Mouse (Mus musculus): ENCODE data around the gene Gm13090. TPM values are rescaled to one million over a fixed set of nuclear protein-coding genes. Genes with fewer than 3 reads are reported as not detected.

The Gm13090 gene
- not detected in 2 replicates for total RNA-seq (2021)
- long read RNA-seq, experiment 1, result 0 reads
- long read RNA-seq, experiment 2, result 0 reads

- DNase-seq, result no peak
Observed at GRCm38 (mm10) chr4:151089270-151089669, at the start of gene Gm13090. Gm13090 (plus strand) TSS chr4:151089570.

- no peak for DNase-seq
Observed at GRCm38 (mm10) chr4:151041506-151041905, 47.9 kb upstream of the Gm13090 start.

GRCm38 (mm10) chr4:151043281-151043680, 46.1 kb upstream of the Gm13090 start:
- peak; percentile 56 for DNase-seq

DNA sequence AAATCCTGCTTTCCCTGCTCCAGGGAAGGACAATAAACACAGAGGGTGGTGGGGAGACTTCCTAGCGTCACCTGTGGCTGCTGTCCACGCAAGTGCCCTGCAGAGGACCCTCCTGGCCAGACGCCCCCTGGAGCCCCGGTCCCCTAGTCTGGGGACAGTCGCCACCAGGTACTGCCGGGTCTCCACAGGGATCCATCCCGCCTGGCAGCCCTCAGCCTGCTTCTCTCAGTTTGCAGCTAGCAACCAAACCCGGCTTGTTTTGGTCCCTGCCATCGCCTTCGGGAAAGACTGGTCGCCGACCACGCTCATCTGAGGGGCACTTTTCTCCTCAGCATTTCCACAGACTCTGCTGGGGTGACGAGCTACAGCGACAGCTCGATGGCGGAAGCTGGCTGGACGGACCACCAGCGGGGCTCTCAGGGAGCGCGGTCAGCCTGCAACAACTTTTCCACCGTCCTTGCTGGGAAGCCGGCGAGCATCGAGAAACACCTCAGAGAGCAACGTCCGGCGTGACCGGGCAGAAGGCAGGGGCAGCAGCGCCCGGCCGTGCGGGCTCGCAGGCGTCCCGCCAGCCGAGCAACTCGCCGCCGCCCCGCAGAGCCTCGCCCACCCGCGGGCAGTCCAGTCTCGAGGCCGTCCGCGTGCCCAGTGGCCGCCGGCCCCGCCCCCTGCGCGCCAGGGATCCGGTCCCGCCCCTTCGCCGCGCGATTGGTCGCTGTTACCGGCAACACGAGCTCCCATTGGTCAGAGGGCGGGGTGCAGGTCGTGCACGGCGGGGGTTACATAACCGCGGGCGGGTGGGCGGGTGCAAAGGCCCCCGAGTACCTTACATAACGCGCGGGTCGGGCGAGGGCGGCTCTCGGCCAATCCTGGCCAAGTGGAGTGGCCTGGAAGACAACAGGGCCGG, 45.1 kb upstream of the Gm13090 start, which contains the start of gene Per3:
TSS of gene Per3 (minus strand) at position 629 of the 907 bp plus-strand sequence.
- DNase-seq, result peak; percentile 99

- no peak for DNase-seq
Observed at GRCm38 (mm10) chr4:151044944-151045570, 44.3 kb upstream of the Gm13090 start.

DNA sequence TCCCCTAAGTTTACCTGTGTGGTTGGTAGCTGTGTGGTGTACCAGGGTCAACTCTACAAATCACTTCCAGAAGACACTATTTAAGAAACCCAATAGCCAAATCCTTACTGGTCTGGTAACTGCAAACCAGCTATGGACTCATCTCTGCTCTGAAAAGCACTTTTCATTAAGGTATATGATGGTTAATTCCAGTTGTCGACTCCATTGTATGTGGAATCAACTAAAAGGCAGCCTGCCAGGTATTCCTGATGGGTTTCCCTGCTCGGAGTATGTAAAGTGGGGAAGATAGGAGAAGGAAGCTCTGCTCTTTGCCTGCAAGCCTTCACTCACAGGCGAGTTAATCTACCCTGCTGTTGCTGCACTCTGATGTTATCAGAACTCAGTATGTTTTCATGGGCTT, 42.8 kb upstream of the Gm13090 start:
- no peak for DNase-seq

- DNase-seq, result no peak
Observed at GRCm38 (mm10) chr4:151051162-151051561, 38.2 kb upstream of the Gm13090 start.

- DNase-seq, result peak; percentile 100
Observed at GRCm38 (mm10) chr4:151057347-151058321, 31.7 kb upstream of the Gm13090 start, which contains the start of gene Vamp3. Vamp3 (minus strand) TSS chr4:151057963.

DNA sequence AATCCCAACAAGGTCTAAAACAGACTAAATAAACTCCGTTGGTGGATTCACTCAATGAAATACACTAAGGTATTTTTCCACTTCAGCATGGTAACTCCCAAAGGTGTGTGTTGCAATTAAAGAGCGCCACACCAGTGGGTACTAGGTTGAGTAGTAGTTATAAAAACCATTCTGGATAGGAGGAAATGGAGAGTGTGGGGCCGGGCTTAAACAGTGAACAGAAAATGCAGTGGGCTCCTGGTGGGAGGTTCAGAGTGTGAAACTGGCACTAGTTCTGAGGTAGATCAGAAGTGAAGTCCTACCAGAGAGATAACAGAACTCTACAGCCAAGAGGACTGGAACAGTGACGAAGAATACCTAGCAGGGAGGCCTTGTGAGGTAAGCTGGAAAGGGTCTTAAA, 30.7 kb upstream of the Gm13090 start:
- DNase-seq, result no peak

GRCm38 (mm10) chr4:151059566-151059965, 29.8 kb upstream of the Gm13090 start:
- DNase-seq, result no peak

DNA sequence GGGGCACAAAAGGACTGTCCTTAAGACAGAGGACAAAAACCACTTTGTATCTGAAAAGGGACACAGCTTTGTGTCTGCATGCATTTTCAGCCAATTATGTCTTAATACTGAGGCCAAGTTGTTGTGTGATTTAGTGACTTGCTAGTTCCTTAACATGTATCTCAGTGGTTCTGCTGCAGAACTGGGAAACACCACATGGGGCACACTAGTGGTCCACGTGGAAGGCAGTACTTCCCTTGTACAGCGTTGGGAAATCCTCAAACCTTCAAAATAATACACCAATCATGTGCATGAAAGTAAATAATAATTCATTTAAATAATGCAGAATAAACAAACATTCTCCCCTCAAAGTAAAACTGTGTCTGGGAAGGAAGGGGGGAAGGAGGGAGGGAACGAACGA, 20.6 kb upstream of the Gm13090 start:
- no peak for DNase-seq

DNA sequence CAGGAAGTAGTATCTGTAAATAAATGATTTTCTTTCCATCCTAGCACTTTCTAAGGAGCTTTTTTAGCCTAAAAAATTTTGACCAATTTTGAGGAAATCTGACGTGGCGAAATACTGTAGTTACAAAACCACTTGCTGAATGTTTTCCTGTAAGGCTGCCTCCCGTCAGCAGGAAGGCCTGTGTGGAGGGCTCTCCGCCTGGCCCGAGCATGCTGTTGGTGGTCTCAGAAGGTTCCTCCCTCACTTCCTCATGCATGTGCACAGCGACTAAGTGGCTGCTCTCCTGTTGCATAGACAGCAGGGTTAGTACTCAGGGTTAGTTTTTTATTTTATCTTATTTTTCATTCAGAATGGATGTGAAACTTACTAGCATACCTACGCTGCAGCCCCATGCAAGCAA, 18.4 kb upstream of the Gm13090 start:
- DNase-seq, result no peak

GRCm38 (mm10) chr4:151073108-151073744, 16.1 kb upstream of the Gm13090 start:
- DNase-seq, result peak; percentile 88

DNA sequence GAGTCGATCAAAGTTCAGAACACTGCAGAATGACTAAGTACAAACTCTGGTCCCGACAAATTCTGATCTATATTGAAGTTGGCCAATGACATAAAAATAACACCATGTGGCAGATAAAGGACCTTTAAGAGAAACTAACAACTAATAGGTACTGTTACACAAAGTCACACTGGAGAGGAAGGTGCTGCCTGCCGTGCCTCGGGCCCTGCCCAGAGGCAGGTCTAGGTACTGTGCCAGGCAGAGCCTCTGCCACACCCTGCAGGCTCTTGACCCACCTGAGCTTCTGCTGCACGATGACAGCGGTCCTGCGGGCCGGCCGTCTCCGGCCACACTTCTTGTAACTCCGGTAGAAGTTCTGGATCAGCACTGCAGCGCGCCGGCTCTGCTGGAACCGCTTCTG, 14.6 kb upstream of the Gm13090 start:
- DNase-seq, result no peak

DNA sequence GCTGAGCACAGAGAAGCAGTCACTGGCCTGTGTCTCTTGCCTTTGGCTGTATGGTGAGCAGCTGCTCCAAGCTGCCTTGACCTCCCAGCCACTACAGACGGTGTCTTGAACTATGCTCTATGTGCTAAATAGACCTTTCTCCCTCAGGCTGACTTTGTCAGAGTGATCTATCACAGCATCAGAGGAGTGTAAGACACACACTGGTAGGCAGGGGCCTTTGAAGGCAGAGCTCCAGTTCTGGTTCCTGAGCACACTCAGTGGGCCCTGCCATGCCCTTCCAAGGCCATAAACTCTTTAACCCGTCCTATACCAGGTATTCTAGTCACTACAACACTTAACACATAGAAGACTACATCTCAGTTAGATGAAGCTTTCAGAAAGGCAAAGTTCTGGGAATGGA, 8.0 kb upstream of the Gm13090 start:
- no peak for DNase-seq

DNA sequence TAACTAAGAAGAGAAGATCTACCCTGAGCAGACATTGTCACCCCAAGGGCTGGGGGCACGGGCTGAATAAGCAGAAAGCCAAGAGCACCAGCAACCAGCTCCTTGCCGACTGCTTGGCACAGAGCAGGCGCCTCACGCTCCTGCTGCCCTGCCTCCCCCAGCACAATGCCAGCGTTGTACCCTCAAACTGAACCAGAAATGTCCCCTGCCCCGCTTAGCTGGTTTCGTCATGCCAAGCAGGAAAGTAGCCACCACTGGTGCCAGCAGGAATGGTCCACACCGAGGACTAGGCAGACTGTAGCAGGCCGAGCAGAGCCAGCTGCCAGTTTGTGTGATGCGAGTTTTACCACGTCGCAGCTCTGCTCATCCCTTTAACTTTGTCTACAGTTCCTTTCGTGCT, 7.4 kb upstream of the Gm13090 start:
- DNase-seq, result no peak

DNA sequence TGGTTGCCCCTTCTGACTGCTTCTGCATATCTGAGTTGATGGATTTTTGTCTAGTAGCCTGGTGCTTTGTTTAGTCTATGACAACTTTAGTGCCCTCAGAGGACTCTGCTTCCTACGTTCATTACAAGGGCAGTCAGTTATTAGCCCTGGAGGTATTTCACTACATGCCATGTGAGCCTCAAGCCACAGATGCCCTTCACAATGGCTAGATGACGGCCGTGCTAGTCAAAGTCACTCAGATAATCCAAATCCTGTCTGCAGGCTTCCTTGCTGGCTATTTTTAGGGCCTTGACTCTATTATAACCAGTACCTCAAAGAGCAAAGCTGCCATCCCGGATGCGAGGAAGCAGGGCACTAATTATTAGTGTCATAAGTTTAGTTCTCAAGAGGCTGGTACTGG, 6.3 kb upstream of the Gm13090 start:
- DNase-seq, result no peak

DNA sequence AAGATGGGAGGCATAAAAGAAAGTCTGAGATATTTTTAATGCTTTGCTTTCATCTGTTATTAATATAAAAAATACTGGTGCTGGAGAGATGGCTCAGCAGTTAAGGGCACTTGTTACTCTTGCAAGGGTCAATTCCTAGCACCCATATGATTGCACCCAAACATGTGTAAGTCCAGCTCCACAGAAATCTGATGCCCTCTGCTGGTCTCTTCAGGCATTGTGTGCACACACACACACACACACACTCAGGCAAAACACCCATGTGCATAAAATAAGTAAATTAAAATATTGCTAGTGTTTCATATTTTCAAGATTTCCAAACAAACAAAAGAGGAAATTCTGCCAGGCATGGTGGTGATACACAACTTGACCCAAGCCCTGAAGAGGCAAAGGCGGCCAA, 2.0 kb upstream of the Gm13090 start:
- DNase-seq, result no peak

DNA sequence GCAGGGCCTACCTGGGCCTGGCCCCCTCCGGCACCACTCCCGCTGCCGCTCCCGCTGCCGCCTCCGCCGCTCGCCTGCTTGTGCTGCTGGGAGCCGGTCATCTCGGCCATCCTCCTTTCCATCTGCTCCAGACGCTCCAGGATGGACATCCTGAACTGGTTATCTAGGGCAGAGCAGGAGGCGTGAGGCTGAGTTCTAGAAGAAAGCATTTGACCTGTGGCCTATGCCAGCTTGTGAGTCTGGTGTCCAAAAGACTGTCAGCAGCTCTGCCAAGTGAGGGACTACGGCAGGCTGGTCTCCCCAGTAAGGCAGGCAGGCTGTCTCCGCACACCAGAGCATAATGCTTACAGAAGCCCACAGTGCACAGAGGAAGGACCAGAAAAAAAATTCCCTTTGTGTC, 551 bp upstream of the Gm13090 start:
- DNase-seq, result no peak

DNA sequence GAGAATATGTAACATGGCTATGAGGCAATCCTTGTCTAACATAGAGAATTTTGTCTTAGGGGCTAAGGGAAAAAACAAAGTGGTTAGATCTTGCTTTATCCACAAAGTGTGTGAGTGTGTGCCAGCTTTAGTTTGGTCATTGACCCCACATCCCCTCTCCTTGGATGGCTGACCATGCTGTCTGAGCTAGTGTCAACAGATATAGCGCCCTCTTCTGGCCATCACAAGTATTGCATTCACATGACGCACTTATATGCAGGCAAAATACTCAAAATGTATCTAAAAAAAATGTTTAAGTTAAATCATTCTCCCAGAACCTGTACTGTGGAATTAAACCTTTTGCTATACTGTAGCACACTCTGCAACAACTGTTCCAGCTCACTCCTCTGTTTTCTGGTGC, 5.8 kb downstream of the Gm13090 start:
- DNase-seq, result peak; percentile 40

GRCm38 (mm10) chr4:151096334-151097103, 7.1 kb downstream of the Gm13090 start:
- no peak for DNase-seq

Measured in adrenal gland, postnatal 14 days (tissue).